Mouse (Mus musculus) midbrain, postnatal 0 days (tissue): Measurements from ENCODE around the gene Leng8. TPM values are rescaled to one million over a fixed set of nuclear protein-coding genes. Genes with fewer than 3 reads are reported as not detected.

Source experiments
- ATAC-seq: fragments of 200-750 bp; cut with Nextera tagmentation; 2 replicates; pipeline ENCODE4 v1.8.0; 2017; ENCODE audit warnings: moderate number of reproducible peaks, mild to moderate bottlenecking, moderate TSS enrichment, moderate library complexity; ENCODE audit not compliant: low FRiP score
- DNase-seq: peaks from one replicate; pipeline ENCODE4 v3.0.0-alpha.2; 2015; ENCODE audit warnings: low spot score
- H3K27ac ChIP-seq: fragments of 300-500 bp; sonication (generic); 2 replicates; pipeline ENCODE4 v1.5.1; 2014; ENCODE audit warnings: low read depth, mild to moderate bottlenecking, low read length, mixed read lengths
- H3K27me3 ChIP-seq: fragments of 300-500 bp; sonication (generic); 2 replicates; pipeline ENCODE4 v1.6.1; 2014; ENCODE audit warnings: low read length, control low read depth, mixed read lengths; ENCODE audit not compliant: insufficient read depth
- H3K36me3 ChIP-seq: fragments of 300-500 bp; sonication (generic); 2 replicates; pipeline ENCODE4 v1.6.1; 2014; ENCODE audit warnings: low read length, control low read depth, mixed read lengths; ENCODE audit not compliant: insufficient read depth
- H3K4me1 ChIP-seq: fragments of 300-500 bp; sonication (generic); 2 replicates; pipeline ENCODE4 v1.6.1; 2014; ENCODE audit warnings: mild to moderate bottlenecking, control low read depth, antibody characterized with exemption, low read length, mixed read lengths; ENCODE audit not compliant: insufficient read depth
- H3K4me2 ChIP-seq: fragments of 300-500 bp; sonication (generic); 2 replicates; pipeline ENCODE4 v1.6.1; 2014; ENCODE audit warnings: low read depth, mild to moderate bottlenecking, low read length, mixed read lengths; ENCODE audit not compliant: poor library complexity, severe bottlenecking
- H3K4me3 ChIP-seq: fragments of 300-500 bp; sonication (generic); 2 replicates; pipeline ENCODE4 v1.5.1; 2014; ENCODE audit warnings: low read depth, mild to moderate bottlenecking, low read length, moderate library complexity
- H3K9ac ChIP-seq: fragments of 300-500 bp; sonication (generic); replicated peaks from 2 replicates; pipeline ENCODE4 v1.6.1; 2014; ENCODE audit warnings: mild to moderate bottlenecking, low read length, moderate library complexity, mixed read lengths; ENCODE audit not compliant: poor library complexity, severe bottlenecking
- H3K9me3 ChIP-seq: fragments of 300-500 bp; sonication (generic); 2 replicates; pipeline ENCODE4 v1.6.1; 2016; ENCODE audit warnings: low read length, control low read depth
- CTCF ChIP-seq: IDR thresholded peaks from 2 replicates; pipeline ENCODE4 v1.5.1; 2016; ENCODE audit warnings: antibody characterized with exemption, mild to moderate bottlenecking
- WGBS: fragments of 180-500 bp; shearing (Covaris S2); extraction: QIAGEN DNeasy Blood & Tissue Kit; methylation state at CpG from one replicate; pipeline ENCODE4 v1.1.7; 2014; 5-methylcytosine and 5-hydroxymethylcytosine counted together
- polyA plus RNA-seq: library from polyadenylated mRNA; unstranded; fragments of >200 nt; fragmentation: Nextera tagmentation; extraction: Ambion mirVana; gene quantifications from 2 replicates; pipeline ENCODE4 v1.2.1, GENCODE M21; 2015
- total RNA-seq: library from RNA; depleted of rRNA; stranded (reverse); fragments of >200 nt; gene quantifications from 2 replicates; pipeline ENCODE4 v1.2.3, GENCODE M21; 2014

Leng8 gene
- total and polyA plus RNA-seq, 2 experiments from 2014 or later: 64.1 to 176 TPM

GRCm38 (mm10) chr7:4143506-4143905, 6.7 kb downstream of the Leng8 start:
- Histone ChIP-seq H3K27me3 (no peaks in the 10 kb centered on the region), H3K27ac (no peak overlapping the region), H3K9ac (no peak overlapping the region), H3K4me2 (no peak overlapping the region), H3K4me3 (no peak overlapping the region), H3K9me3 (no peaks in the 10 kb centered on the region), H3K4me1 (no peaks in the 10 kb centered on the region), H3K36me3 (peaks cover 76% of the 10 kb centered on the region)
- DNase-seq: no peak
- no peak for ATAC-seq
- WGBS: 94% methylated on average over 19 of the region's 19 CpGs
- TF ChIP-seq CTCF: no peak

- Histone ChIP-seq H3K36me3 (peaks cover 72% of the 10 kb centered on the region), H3K27ac (no peak overlapping the region), H3K4me1 (no peaks in the 10 kb centered on the region), H3K9me3 (no peaks in the 10 kb centered on the region), H3K27me3 (no peaks in the 10 kb centered on the region), H3K4me3 (no peak overlapping the region), H3K9ac (no peak overlapping the region), H3K4me2 (no peak overlapping the region)
- DNase-seq (no peak), ATAC-seq (no peak)
- no peak for TF ChIP-seq CTCF
- WGBS: 94% methylated on average over 13 of the region's 13 CpGs
Measured at GRCm38 (mm10) chr7:4144046-4144445, 7.2 kb downstream of the Leng8 start.

GRCm38 (mm10) chr7:4144766-4145551, 8.1 kb downstream of the Leng8 start:
- no peak for TF ChIP-seq CTCF
- ATAC-seq (no peak), DNase-seq (no peak)
- Histone ChIP-seq H3K4me3 (no peak overlapping the region), H3K27me3 (no peaks in the 10 kb centered on the region), H3K4me1 (no peaks in the 10 kb centered on the region), H3K27ac (no peak overlapping the region), H3K36me3 (peaks cover 67% of the 10 kb centered on the region), H3K9me3 (no peaks in the 10 kb centered on the region), H3K9ac (no peak overlapping the region), H3K4me2 (no peak overlapping the region)
- 94% methylated on average over 20 of the region's 20 CpGs for WGBS

- Histone ChIP-seq H3K4me1 (no peaks in the 10 kb centered on the region), H3K4me3 (no peak overlapping the region), H3K4me2 (no peak overlapping the region), H3K9me3 (no peaks in the 10 kb centered on the region), H3K9ac (no peak overlapping the region), H3K27ac (no peak overlapping the region), H3K27me3 (no peaks in the 10 kb centered on the region), H3K36me3 (peaks cover 61% of the 10 kb centered on the region)
- 61% methylated on average over 6 of the region's 6 CpGs for WGBS
- peak; percentile 77 for TF ChIP-seq CTCF
- DNase-seq (peak; percentile 49), ATAC-seq (no peak)
Measured at GRCm38 (mm10) chr7:4145552-4146190, 8.8 kb downstream of the Leng8 start.

GRCm38 (mm10) chr7:4146241-4147180, 9.7 kb downstream of the Leng8 start:
- Histone ChIP-seq H3K4me1 (no peaks in the 10 kb centered on the region), H3K9me3 (no peaks in the 10 kb centered on the region), H3K27me3 (peaks cover 4% of the 10 kb centered on the region; the same call in 1 of the 2 replicates), H3K36me3 (peaks cover 52% of the 10 kb centered on the region), H3K4me3 (no peak overlapping the region), H3K27ac (no peak overlapping the region), H3K4me2 (no peak overlapping the region), H3K9ac (no peak overlapping the region)
- 96% methylated on average over 23 of the region's 23 CpGs for WGBS
- no peak for TF ChIP-seq CTCF
- DNase-seq (no peak), ATAC-seq (no peak)
